Mouse (Mus musculus): ENCODE data around the gene Itga3. TPM values are rescaled to one million over a fixed set of nuclear protein-coding genes. Genes with fewer than 3 reads are reported as not detected.

Gene Itga3
- polyA plus RNA-seq, 1 experiment = 51.1 TPM

- no peaks in the 10 kb centered on the region for H3K27me3 ChIP-seq (ENCODE audit: control insufficient read depth, insufficient read depth, insufficient read length)
- H3K36me3 ChIP-seq (ENCODE audit: control insufficient read depth, insufficient read depth) = peaks cover 20% of the 10 kb centered on the region
- H3ac ChIP-seq (ENCODE audit: control insufficient read depth, insufficient read length, low read depth) = no peak overlapping the region
- H3K4me3 ChIP-seq (ENCODE audit: insufficient read depth, poor library complexity, severe bottlenecking) = no peak overlapping the region
- H3K79me3 ChIP-seq (ENCODE audit: low read depth) = no peaks in the 10 kb centered on the region
- H3K79me2 ChIP-seq (ENCODE audit: control insufficient read depth, insufficient read depth) = no peaks in the 10 kb centered on the region
- TF ChIP-seq CTCF (IDR thresholded peaks at IDR 0.05; ENCODE audit: control insufficient read depth, insufficient read depth, insufficient read length) = no peak
- no peak for TF ChIP-seq FOSL1 (IDR thresholded peaks at IDR 0.05; ENCODE audit: insufficient read depth, low read length, poor library complexity, severe bottlenecking)
- no peak for TF ChIP-seq USF1 (IDR thresholded peaks at IDR 0.05; ENCODE audit: low read depth)
- no peak for TF ChIP-seq CEBPB (IDR thresholded peaks at IDR 0.05; ENCODE audit: low read depth)
- TF ChIP-seq MAX (IDR thresholded peaks at IDR 0.05) = no peak
- no peak for TF ChIP-seq MYOD1 (IDR thresholded peaks at IDR 0.05; ENCODE audit: control insufficient read depth, insufficient read length, low read depth)
- TF ChIP-seq MYOG (IDR thresholded peaks at IDR 0.05; ENCODE audit: control insufficient read depth, extremely low read depth, insufficient read length) = no peak
Measured at GRCm38 (mm10) chr11:95026849-95027248, 49.8 kb downstream of the Itga3 start.

- Histone ChIP-seq H3K36me3 (ENCODE audit: control insufficient read depth, insufficient read depth) (peaks cover 26% of the 10 kb centered on the region), H3K4me3 (ENCODE audit: insufficient read depth, poor library complexity, severe bottlenecking) (no peak overlapping the region), H3K27me3 (ENCODE audit: control insufficient read depth, insufficient read depth, insufficient read length) (no peaks in the 10 kb centered on the region), H3ac (ENCODE audit: control insufficient read depth, insufficient read length, low read depth) (no peak overlapping the region), H3K79me2 (ENCODE audit: control insufficient read depth, insufficient read depth) (no peaks in the 10 kb centered on the region), H3K79me3 (ENCODE audit: low read depth) (no peaks in the 10 kb centered on the region)
- TF ChIP-seq USF1 (IDR thresholded peaks at IDR 0.05; ENCODE audit: low read depth) (no peak), CEBPB (IDR thresholded peaks at IDR 0.05; ENCODE audit: low read depth) (no peak)
Measured at GRCm38 (mm10) chr11:95026090-95026542, 50.5 kb downstream of the Itga3 start.

DNA sequence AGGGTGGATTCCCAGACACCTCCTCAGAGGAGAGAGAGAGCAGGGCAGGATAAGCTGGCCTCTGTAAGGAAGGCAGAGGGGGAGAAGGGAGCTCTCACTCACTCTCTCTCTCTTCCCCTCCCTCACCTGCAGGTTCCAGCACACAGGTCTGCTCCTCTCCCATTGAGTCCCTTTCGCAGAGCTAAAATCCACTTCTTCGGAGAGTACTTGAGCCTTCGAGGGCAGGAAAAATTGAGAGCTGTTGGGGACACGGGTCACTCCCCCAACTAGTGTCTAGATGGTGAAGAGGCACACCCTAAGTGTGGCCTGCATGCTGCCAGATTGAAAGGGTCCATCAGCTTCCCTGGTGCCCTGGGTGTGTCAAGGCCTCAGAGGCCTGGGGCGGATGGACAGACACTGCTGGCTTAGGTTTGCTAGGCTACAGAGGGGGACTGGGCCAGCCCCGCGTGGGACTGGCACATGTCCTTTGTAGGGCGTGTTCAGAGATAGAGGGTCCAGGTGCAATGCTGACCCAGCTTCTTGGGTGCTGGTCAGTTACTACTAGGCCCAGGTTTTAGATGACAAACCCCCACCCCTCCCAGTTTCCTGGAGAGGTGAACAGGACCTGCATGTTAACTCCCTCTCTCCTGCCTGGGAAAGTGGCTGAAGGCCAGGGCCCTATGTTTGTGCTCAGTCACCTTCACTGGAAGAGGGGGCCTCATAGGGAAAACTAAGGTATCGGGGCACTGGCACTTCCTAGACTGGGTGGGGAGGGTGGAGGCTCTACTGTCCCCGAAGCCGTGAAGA lies 51.2 kb downstream of the Itga3 start:
- TF ChIP-seq MAX (IDR thresholded peaks at IDR 0.05) (no peak), FOSL1 (IDR thresholded peaks at IDR 0.05; ENCODE audit: insufficient read depth, low read length, poor library complexity, severe bottlenecking) (no peak), CTCF (IDR thresholded peaks at IDR 0.05; ENCODE audit: control insufficient read depth, insufficient read depth, insufficient read length) (no peak), MYOG (IDR thresholded peaks at IDR 0.05; ENCODE audit: control insufficient read depth, extremely low read depth, insufficient read length) (no peak), USF1 (IDR thresholded peaks at IDR 0.05; ENCODE audit: low read depth) (no peak), MYOD1 (IDR thresholded peaks at IDR 0.05; ENCODE audit: control insufficient read depth, insufficient read length, low read depth) (no peak)
- Histone ChIP-seq H3ac (ENCODE audit: control insufficient read depth, insufficient read length, low read depth) (no peak overlapping the region), H3K27me3 (ENCODE audit: control insufficient read depth, insufficient read depth, insufficient read length) (no peaks in the 10 kb centered on the region), H3K4me3 (ENCODE audit: insufficient read depth, poor library complexity, severe bottlenecking) (no peak overlapping the region), H3K79me3 (ENCODE audit: low read depth) (no peaks in the 10 kb centered on the region), H3K79me2 (ENCODE audit: control insufficient read depth, insufficient read depth) (no peaks in the 10 kb centered on the region), H3K36me3 (ENCODE audit: control insufficient read depth, insufficient read depth) (peaks cover 29% of the 10 kb centered on the region)

- H3ac ChIP-seq (ENCODE audit: control insufficient read depth, insufficient read length, low read depth) = no peak overlapping the region
- no peaks in the 10 kb centered on the region for H3K27me3 ChIP-seq (ENCODE audit: control insufficient read depth, insufficient read depth, insufficient read length)
- H3K36me3 ChIP-seq (ENCODE audit: control insufficient read depth, insufficient read depth) = peaks cover 29% of the 10 kb centered on the region
- H3K79me3 ChIP-seq (ENCODE audit: low read depth) = no peaks in the 10 kb centered on the region
- no peak overlapping the region for H3K4me3 ChIP-seq (ENCODE audit: insufficient read depth, poor library complexity, severe bottlenecking)
- H3K79me2 ChIP-seq (ENCODE audit: control insufficient read depth, insufficient read depth) = no peaks in the 10 kb centered on the region
- TF ChIP-seq MYOD1 (IDR thresholded peaks at IDR 0.05; ENCODE audit: control insufficient read depth, insufficient read length, low read depth) (no peak), MYOG (IDR thresholded peaks at IDR 0.05; ENCODE audit: control insufficient read depth, extremely low read depth, insufficient read length) (no peak), MAX (IDR thresholded peaks at IDR 0.05) (no peak), CEBPB (IDR thresholded peaks at IDR 0.05; ENCODE audit: low read depth) (no peak), FOSL1 (IDR thresholded peaks at IDR 0.05; ENCODE audit: insufficient read depth, low read length, poor library complexity, severe bottlenecking) (no peak), CTCF (IDR thresholded peaks at IDR 0.05; ENCODE audit: control insufficient read depth, insufficient read depth, insufficient read length) (no peak), USF1 (IDR thresholded peaks at IDR 0.05; ENCODE audit: low read depth) (no peak)
Measured at GRCm38 (mm10) chr11:95024439-95025184, 52.0 kb downstream of the Itga3 start.

DNA sequence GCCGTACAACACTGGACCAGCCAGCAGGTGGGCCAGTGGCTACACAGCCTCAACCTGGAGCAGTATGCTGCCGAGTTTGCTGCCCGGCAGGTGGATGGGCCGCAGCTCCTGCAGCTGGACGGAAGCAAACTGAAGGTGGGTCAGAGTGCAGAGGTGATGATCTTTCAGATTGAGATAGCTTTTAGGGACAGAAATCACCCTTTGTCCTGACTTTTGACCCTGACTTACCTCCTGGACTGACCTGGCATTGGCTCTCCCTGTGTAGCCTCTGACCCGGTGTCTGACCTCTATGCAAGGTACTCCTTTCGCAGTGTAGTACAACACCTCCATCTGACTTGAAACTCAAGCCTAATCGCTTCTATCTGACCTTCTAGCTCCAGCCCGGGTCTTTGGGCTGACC lies 53.1 kb downstream of the Itga3 start:
- H3K27me3 ChIP-seq (ENCODE audit: control insufficient read depth, insufficient read depth, insufficient read length) = no peaks in the 10 kb centered on the region
- no peaks in the 10 kb centered on the region for H3K79me2 ChIP-seq (ENCODE audit: control insufficient read depth, insufficient read depth)
- no peak overlapping the region for H3K4me3 ChIP-seq (ENCODE audit: insufficient read depth, poor library complexity, severe bottlenecking)
- peaks cover 29% of the 10 kb centered on the region for H3K36me3 ChIP-seq (ENCODE audit: control insufficient read depth, insufficient read depth)
- H3K79me3 ChIP-seq (ENCODE audit: low read depth) = no peaks in the 10 kb centered on the region
- H3ac ChIP-seq (ENCODE audit: control insufficient read depth, insufficient read length, low read depth) = no peak overlapping the region
- no peak for TF ChIP-seq MYOD1 (IDR thresholded peaks at IDR 0.05; ENCODE audit: control insufficient read depth, insufficient read length, low read depth)
- TF ChIP-seq USF1 (IDR thresholded peaks at IDR 0.05; ENCODE audit: low read depth) = no peak
- TF ChIP-seq MYOG (IDR thresholded peaks at IDR 0.05; ENCODE audit: control insufficient read depth, extremely low read depth, insufficient read length) = no peak
- no peak for TF ChIP-seq MAX (IDR thresholded peaks at IDR 0.05)
- TF ChIP-seq CTCF (IDR thresholded peaks at IDR 0.05; ENCODE audit: control insufficient read depth, insufficient read depth, insufficient read length) = no peak
